Mouse (Mus musculus) adrenal gland, postnatal 4 days (tissue): ENCODE data around the gene Flnb. TPM values are rescaled to one million over a fixed set of nuclear protein-coding genes. Genes with fewer than 3 reads are reported as not detected.

Experiments used
- DNase-seq, 2 experiments: peaks; one replicate each; pipeline ENCODE4 v3.0.0; 2021 to 2022; ENCODE audit warnings: low spot score in 2 of 2, mixed read lengths in 2 of 2
- total RNA-seq, 2 experiments: library from RNA; stranded (reverse); gene quantifications; 2 replicates each; pipeline ENCODE4 v1.2.3; 2021

The Flnb gene
- total RNA-seq, 2 experiments from 2014 or later = 54.7 to 54.8 TPM

DNA sequence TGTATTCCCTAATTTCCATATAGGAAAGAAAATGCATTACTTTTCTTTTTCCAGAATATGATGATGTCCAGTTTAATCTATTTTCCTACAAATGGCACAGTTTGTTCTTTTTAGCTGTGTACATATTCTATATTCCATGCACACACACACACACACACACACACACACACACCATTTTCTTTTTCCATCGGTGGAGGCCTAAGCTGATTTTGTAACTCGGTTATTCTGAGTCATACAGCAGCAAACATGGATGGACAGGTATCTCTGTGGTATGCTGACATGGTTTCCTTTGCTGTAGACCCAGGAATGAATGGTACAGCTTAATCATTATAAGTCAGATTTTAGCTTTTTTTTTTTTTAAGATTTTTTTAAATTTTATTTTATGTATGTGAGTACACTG, 44.5 kb downstream of the Flnb start:
- no peak for DNase-seq

GRCm38 (mm10) chr14:7863199-7863598, 45.4 kb downstream of the Flnb start:
- DNase-seq = no peak

DNA sequence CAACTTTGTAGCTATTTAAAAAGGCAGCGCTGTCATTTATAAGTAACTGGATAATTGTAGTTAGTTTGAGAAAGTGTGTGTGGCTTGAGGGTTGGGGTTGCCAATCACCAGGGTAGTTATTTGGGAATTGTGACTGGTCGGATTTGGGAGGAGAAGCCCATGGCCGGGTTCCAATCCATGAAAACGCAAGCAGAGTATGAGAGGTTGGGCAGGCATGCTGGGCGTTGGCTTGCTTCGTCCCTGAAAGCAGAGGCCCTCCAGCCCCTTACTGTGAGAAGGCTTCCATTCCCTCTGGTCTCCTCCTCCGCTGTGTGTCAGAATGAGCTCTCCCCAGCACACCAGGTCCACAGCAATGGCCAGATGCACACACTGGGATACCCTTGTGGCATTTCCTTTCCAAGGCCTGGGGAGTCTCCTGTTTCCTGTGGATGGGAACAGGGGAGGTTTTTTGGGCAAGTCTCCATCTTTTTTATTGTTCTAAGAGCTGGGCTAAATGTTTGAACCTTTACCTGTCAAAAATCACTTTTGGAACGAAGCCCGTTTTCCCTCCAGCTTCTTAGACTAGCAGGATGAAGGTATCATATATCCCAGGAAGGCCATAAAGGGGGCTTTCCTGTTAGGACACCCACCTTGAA, 46.2 kb downstream of the Flnb start:
- DNase-seq = no peak

GRCm38 (mm10) chr14:7864506-7864899, 46.7 kb downstream of the Flnb start:
- no peak for DNase-seq

DNA sequence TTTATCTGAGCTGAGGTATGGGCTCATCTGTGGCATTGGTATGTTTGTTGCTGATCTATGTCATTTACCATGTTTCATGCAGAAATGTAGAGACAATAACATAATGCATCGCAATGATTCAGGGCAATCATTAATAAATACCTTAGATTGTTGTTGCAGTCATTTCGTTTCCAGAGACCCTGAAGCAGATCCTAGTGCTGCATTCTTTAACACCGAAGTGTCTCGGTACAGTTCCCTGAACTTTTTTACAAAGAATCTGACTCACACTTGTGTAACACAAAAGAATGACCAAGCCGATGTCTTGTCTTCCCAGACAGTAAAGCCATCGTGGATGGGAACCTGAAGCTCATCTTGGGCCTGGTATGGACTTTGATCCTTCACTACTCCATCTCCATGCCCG, 49.5 kb downstream of the Flnb start:
- no peak for DNase-seq

DNA sequence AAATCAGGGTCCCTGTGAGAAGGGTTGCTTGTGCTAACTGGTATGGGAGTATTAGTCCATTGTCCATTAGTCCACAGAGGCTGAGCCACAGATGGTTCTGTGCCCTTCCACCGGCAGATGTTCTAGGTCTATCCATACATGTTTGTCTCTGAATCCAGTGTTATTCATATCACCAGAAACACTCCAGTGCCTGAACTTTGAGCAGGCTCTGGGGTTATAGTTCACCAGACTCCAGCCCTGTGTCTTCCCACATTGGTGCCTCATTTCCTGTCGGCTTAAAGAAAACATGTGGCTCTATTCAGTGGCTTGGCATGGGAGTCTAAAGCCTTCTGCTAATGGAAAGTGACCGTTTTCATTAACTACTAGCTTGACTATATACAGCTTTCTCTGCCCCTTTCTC, 50.1 kb downstream of the Flnb start:
- DNase-seq = no peak

- no peak for DNase-seq
Observed at GRCm38 (mm10) chr14:7869796-7870195, 52.0 kb downstream of the Flnb start.

DNA sequence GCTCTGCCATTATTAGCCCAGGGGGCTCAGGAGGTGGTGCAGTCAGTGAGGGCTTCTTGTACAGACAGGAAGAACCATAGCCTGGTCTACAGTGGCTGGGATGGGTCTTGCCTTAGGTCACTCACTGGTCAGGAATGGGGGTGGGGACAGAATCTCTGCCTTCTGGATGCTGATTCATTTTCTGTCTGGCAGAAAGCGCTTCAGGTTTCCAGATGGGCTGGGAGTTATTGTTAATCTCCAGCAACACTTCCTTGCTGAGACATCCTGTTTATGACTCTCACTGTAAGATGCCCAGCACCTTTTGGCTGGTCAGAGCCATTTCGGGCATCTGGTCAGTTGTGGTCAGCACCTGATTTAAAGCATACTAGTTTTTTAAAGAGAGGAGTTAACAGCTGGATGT, 55.8 kb downstream of the Flnb start:
- no peak for DNase-seq

DNA sequence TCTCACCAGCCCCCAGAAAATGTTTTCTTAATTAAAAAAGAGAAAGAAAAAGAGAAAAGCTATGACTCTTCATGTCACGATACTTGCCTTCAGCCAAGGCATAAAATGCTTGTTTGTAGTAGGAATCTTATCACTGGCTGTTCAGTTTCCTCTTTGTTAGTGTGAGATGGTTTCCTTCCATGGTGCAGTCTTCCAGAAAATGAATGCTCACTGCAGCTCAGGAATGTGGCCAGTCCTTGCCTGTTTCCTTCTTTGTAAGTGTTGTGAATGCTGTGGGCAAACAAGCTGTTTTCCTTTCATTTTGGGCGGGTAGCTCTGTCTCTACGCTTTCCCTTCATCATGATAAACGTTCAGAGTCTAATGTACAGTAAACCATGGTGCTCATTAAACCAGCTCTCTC, 56.7 kb downstream of the Flnb start:
- no peak for DNase-seq

DNA sequence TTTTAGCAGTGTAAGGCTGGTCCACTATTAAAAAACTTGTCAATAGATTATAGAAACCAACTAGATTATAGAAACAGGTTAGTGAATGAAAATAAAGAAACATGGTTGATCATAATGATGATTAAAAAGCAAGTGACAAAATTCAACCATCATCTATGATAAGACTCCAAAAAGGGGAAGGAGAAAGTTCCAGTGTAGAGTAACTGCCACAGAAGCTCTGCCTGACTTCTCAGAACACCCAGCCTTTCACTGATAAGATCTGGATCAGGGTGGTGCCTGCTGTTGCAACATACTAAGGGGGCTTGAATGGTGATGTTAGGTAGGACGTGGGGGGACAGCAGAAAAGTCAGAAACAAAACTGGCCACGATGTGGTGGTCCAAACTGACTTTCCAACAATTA, 60.2 kb downstream of the Flnb start:
- no peak for DNase-seq

GRCm38 (mm10) chr14:7880389-7880788, 62.6 kb downstream of the Flnb start:
- no peak for DNase-seq

DNA sequence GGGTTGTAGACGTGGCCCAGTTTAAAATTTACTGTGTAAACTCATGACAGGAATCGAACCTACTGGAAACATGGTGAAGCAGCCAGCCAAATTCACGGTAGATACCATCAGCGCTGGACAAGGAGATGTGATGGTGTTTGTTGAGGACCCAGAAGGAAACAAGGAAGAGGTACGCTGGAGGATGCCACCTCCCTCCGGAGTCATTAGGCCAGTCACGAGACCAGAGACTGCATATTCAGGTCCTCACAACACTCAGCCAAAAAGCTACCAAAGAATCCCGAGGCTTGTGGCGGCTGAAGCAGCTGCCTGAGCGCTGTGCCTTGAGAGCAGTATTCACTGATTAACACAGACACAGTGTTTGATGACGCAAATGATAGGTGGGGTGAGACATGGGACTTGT, 63.8 kb downstream of the Flnb start:
- no peak for DNase-seq

DNA sequence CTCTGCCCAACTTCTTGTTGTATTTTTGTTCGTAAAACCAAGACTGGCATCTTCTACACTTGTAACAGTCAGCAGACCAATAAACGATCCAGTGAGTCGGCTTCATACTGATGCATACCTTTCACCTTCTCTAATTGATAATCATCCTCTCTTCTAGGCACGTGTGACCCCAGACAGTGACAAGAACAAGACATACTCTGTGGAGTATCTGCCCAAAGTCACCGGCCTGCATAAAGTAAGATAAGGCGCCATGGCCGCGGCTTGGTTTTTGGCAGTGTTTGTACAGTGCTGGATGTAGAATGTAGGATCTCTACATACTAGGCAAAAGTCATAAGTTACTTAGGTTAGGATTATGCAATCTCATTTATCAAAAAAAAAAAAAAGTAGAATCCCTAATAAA, 64.3 kb downstream of the Flnb start:
- DNase-seq = no peak

DNA sequence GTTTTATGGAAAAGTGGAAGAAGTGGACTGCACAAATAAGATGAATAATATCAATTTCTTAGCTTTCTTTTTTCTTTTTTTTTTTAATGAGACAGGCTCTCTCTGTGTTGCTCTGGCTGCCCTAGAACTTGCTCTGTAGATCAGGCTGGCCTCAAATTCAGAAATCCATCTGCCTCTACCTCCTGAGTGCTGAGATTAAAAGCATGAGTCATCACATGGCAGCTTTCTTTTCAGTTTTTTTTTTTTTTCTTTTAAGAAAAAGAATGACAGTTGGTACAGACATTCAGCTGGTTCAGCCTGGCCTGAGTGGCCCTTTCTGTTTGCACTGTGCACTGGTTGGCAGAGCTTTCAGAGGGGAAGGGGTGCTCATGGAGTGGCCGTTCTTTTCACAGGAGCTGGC, 66.4 kb downstream of the Flnb start:
- no peak for DNase-seq

GRCm38 (mm10) chr14:7884841-7885240, 67.1 kb downstream of the Flnb start:
- DNase-seq = no peak

GRCm38 (mm10) chr14:7885540-7885939, 67.8 kb downstream of the Flnb start:
- DNase-seq = no peak

DNA sequence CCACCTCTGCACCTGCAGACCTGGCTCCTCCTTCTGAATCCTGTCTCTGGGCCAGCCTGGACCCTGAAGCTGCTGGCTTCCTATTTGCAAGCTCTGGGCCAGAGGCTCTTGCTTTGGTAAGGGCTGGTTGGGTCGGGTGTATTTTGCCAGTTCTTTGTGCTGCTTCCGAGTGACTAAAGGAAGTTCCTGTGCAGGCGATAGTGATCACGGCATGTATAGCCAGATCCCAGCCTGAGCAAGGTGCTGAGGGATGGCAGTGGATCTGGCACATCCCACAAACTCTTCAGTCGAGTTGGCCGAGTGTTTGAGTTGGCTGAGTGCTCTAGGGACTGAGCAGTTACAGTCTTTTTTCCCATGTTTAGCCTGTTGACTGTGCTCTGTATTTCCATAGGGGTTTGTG, 68.3 kb downstream of the Flnb start:
- no peak for DNase-seq

DNA sequence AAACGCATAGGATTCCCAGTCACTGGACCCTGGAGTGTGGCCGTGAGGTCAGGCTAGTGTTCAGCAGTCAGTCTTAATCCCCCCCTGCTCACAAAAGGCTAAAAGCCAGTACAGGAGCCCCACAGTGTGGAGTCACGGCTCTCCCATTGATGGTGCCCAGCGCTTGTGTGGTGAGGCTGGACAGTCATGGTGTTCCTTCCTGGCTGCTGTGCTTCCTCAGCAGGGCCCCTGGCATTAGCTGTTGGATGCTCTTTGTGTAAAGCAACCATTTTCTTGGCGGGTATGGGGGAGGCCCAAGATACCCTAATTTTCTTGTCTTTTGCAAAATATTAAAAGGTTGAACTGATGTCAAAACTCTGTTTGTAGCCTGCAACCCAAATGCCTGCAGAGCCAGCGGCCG, 69.4 kb downstream of the Flnb start:
- DNase-seq = no peak

- no peak for DNase-seq
Observed at GRCm38 (mm10) chr14:7888294-7888693, 70.5 kb downstream of the Flnb start.

DNA sequence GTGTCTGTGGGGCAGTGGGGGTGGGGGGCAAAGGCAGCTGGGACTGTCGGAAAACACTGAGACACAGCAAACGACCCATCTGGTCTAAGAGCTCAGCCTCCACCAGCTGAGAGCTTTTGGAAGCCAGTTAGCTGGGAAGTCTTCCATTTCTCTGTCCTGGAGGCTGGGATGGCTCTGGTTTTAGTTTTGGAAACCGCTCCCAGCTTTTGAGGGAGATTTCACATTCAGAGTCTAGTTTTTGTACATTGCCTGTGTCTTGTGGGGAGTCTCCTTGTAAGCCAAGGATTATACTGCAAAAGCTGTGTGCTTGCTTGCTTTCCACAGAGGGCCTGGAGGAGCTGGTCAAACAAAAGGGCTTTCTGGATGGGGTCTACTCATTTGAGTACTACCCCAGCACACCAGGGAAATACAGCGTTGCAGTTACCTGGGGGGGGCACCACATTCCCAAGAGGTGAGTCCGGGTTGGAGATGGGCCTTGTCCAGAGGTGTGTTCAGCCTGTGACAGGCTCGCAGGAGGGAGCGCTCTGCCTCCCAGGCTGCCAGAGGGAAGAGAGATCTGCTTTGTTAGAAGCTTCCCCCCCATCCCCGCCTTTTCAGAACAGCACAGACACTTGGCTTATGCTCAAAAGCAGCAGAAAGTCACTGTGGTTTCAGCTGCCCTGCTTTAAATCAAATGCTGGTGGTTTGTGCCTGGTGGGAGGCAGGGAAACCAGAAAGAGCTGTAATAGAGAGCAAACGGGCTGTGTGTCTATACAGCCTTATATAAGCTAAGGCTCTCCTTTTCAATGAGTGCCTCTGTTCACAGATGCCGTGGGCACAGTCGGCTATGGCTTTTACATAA, 71.3 kb downstream of the Flnb start:
- no peak for DNase-seq

- no peak for DNase-seq
Observed at GRCm38 (mm10) chr14:7889834-7890233, 72.1 kb downstream of the Flnb start.

GRCm38 (mm10) chr14:7891401-7891800, 73.6 kb downstream of the Flnb start:
- no peak for DNase-seq

DNA sequence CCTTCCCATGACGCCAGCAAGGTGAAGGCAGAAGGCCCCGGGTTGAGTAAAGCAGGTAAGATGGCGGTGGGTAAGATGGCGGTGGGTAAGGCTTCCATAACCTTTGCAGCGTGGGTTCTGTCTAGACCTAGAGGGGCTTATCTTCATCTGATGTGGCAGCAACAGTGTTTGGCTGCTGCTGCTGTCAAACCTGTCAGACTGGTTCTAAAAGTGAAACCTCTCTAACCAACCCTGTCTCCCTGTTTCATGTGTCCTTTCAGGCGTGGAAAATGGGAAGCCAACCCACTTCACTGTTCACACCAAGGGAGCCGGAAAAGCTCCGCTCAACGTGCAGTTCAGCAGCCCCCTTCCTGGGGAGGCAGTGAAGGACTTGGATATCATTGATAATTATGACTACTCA, 78.4 kb downstream of the Flnb start:
- DNase-seq = no peak
